Mouse (Mus musculus) forebrain, embryonic 12.5 days (tissue): ENCODE data around the gene Dram1. TPM values are rescaled to one million over a fixed set of nuclear protein-coding genes. Genes with fewer than 3 reads are reported as not detected.
A peak's percentile ranks its signal among the peaks of the same experiment; 100 is the strongest.

Experiments
- ATAC-seq: fragments of 200-750 bp; cut with Nextera tagmentation; 2 replicates; pipeline ENCODE4 v1.8.0; 2017; ENCODE audit warnings: moderate TSS enrichment; ENCODE audit not compliant: low FRiP score
- H3K27ac ChIP-seq: fragments of 300-500 bp; sonication (generic); 2 replicates; pipeline ENCODE4 v1.5.1; 2016; ENCODE audit warnings: mild to moderate bottlenecking
- H3K27me3 ChIP-seq: fragments of 300-500 bp; sonication (generic); 2 replicates; pipeline ENCODE4 v1.6.1; 2016; ENCODE audit warnings: mild to moderate bottlenecking
- H3K36me3 ChIP-seq: fragments of 300-500 bp; sonication (generic); replicated peaks from 2 replicates; pipeline ENCODE4 v1.6.1; 2016; ENCODE audit warnings: mild to moderate bottlenecking
- H3K4me1 ChIP-seq: fragments of 300-500 bp; sonication (generic); 2 replicates; pipeline ENCODE4 v1.6.1; 2016
- H3K4me2 ChIP-seq: fragments of 300-500 bp; sonication (generic); 2 replicates; pipeline ENCODE4 v1.6.1; 2016; ENCODE audit warnings: mild to moderate bottlenecking, moderate library complexity
- H3K4me3 ChIP-seq: fragments of 300-500 bp; sonication (generic); replicated peaks from 2 replicates; pipeline ENCODE4 v1.5.1; 2016; ENCODE audit warnings: mild to moderate bottlenecking
- H3K9ac ChIP-seq: fragments of 300-500 bp; sonication (generic); 2 replicates; pipeline ENCODE4 v1.6.1; 2016; ENCODE audit warnings: mild to moderate bottlenecking
- H3K9me3 ChIP-seq: fragments of 300-500 bp; sonication (generic); 2 replicates; pipeline ENCODE4 v1.6.1; 2016
- WGBS: fragments of 180-500 bp; shearing (Covaris S2); methylation state at CpG from one replicate; pipeline ENCODE4 v1.1.7; 2016; 5-methylcytosine and 5-hydroxymethylcytosine counted together
- polyA plus RNA-seq: library from polyadenylated mRNA; unstranded; fragments of >200 nt; fragmentation: Nextera tagmentation; extraction: Ambion mirVana; gene quantifications from 2 replicates; pipeline ENCODE4 v1.2.1, GENCODE M21; 2016

The Dram1 gene
- polyA plus RNA-seq, 1 experiment from 2014 or later: 0.50 TPM

GRCm38 (mm10) chr10:88362218-88362617 is 16.7 kb downstream of the Dram1 start:
- ATAC-seq: no peak

GRCm38 (mm10) chr10:88356983-88357559 is 21.8 kb downstream of the Dram1 start:
- Histone ChIP-seq H3K4me1 (peaks cover 9% of the 10 kb centered on the region; the same call in 1 of the 2 replicates), H3K4me3 (peak overlapping the region; percentile 60), H3K9ac (peak overlapping the region; percentile 54), H3K27ac (no peak overlapping the region), H3K4me2 (peak overlapping the region; percentile 81), H3K36me3 (no peaks in the 10 kb centered on the region), H3K27me3 (peaks cover 30% of the 10 kb centered on the region), H3K9me3 (no peaks in the 10 kb centered on the region)
- ATAC-seq: peak; percentile 73
- WGBS: 2% methylated on average over 45 of the region's 47 CpGs

More at GRCm38 (mm10) chr10:88362218-88362617, 16.7 kb downstream of the Dram1 start:
- Histone ChIP-seq H3K4me3 (no peak overlapping the region), H3K4me1 (0 out of 2 replicates have a peak, but pooled peaks cover 2% of the 10 kb centered on the region), H3K4me2 (no peak overlapping the region), H3K36me3 (no peaks in the 10 kb centered on the region), H3K27me3 (peaks cover 8% of the 10 kb centered on the region), H3K9ac (no peak overlapping the region), H3K9me3 (no peaks in the 10 kb centered on the region), H3K27ac (no peak overlapping the region)
- WGBS: 81% methylated on average over 1 of the region's 1 CpGs

- Histone ChIP-seq H3K4me3 (peak overlapping the region; percentile 60), H3K36me3 (no peaks in the 10 kb centered on the region), H3K9me3 (no peaks in the 10 kb centered on the region), H3K4me2 (peak overlapping the region; percentile 81), H3K4me1 (peaks cover 9% of the 10 kb centered on the region; the same call in 1 of the 2 replicates), H3K27ac (no peak overlapping the region), H3K9ac (peak overlapping the region; percentile 54), H3K27me3 (peaks cover 30% of the 10 kb centered on the region)
- no peak; the same call in 1 of the 2 replicates for ATAC-seq
- 10% methylated on average over 21 of the region's 21 CpGs for WGBS
These were observed 22.5 kb downstream of the Dram1 start for GRCm38 (mm10) chr10:88356114-88356982.

DNA sequence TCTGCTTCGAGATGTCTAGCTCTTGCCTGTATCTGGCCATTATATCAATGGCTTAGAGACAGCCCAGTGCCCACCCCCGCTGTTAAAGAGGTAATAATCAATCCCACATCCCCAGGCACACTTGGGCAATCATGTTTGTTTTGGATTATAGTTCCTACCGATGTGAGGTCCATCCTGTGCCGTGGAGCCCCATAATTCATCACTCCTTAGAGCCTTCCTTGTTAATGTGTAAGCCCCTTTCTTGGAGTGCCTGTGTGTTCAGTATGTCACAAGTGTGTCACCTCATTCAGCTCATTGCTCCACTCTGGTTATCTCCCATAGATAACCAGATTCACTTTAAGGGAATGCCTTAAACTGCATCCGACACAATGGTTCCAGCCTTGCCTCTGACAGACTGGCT is 24.3 kb downstream of the Dram1 start:
- no peak for ATAC-seq
- H3K36me3 ChIP-seq: no peaks in the 10 kb centered on the region
- no peak overlapping the region for H3K4me3 ChIP-seq
- H3K27me3 ChIP-seq: peaks cover 30% of the 10 kb centered on the region
- no peaks in the 10 kb centered on the region for H3K9me3 ChIP-seq
- no peak overlapping the region for H3K4me2 ChIP-seq
- no peak overlapping the region for H3K9ac ChIP-seq
- WGBS: 85% methylated on average over 5 of the region's 5 CpGs
- H3K4me1 ChIP-seq: peaks cover 9% of the 10 kb centered on the region; the same call in 1 of the 2 replicates
- no peak overlapping the region for H3K27ac ChIP-seq

DNA sequence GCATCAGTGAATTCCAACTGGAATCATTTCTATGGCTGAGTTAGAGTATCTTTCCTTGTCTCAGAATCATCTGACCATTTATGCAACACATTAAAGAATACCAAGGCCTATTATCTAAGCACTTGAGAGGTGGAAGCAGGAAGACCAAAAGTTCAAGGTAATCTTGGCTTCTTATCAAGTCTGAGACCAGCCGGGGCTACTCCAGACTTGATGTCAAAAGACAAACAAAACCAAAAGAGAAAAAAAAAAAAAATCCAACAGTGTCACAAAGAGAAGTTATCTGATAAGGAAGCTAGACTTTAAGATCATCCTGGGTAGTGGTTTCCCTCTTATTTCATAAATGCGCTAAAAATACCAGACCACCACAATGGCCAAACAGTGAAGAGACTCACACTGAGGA is 26.3 kb downstream of the Dram1 start:
- Histone ChIP-seq H3K27ac (no peak overlapping the region), H3K27me3 (peaks cover 26% of the 10 kb centered on the region), H3K4me3 (no peak overlapping the region), H3K4me1 (peaks cover 9% of the 10 kb centered on the region; the same call in 1 of the 2 replicates), H3K4me2 (no peak overlapping the region), H3K9me3 (no peaks in the 10 kb centered on the region), H3K9ac (no peak overlapping the region), H3K36me3 (no peaks in the 10 kb centered on the region)
- no peak for ATAC-seq
- WGBS: 95% methylated on average over 2 of the region's 2 CpGs

DNA sequence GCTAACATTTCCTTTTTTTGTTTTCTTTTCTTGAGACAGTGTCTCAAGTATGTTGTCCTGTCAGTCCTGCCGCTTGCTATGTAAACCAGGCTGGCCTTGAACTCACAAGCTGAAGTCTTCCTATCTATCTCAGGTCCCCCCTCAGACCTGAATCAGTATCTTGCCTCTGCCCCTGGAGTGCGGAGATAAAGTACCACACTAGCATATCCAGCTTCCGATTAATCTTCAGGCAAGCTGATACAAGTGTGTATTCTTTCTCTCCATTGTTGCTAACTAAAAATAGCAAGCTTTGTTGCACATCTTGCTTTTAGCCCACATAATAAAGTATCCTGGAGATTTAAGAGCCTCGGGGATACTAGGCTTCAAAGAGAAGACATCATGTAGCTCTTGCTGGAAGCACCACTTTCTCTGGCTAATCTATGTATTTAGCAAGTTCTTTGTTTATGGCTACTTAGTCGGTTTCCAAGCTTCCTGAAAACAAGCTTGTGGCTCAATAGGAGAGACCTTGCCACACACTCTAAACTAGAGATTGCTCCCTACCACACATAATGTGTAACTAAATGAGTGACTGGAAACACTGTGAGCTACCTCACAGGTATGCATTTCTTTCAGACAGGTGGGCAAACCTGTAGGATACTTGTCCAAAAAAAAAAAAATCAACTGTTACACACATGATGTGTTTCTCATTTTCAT is 27.3 kb downstream of the Dram1 start:
- no peak overlapping the region for H3K9ac ChIP-seq
- peaks cover 1% of the 10 kb centered on the region; the same call in 1 of the 2 replicates for H3K4me1 ChIP-seq
- H3K27ac ChIP-seq: no peak overlapping the region
- no peak overlapping the region for H3K4me2 ChIP-seq
- H3K9me3 ChIP-seq: no peaks in the 10 kb centered on the region
- no peak for ATAC-seq
- WGBS: 55% methylated on average over 5 of the region's 5 CpGs
- H3K27me3 ChIP-seq: peaks cover 16% of the 10 kb centered on the region
- no peaks in the 10 kb centered on the region for H3K36me3 ChIP-seq
- no peak overlapping the region for H3K4me3 ChIP-seq

DNA sequence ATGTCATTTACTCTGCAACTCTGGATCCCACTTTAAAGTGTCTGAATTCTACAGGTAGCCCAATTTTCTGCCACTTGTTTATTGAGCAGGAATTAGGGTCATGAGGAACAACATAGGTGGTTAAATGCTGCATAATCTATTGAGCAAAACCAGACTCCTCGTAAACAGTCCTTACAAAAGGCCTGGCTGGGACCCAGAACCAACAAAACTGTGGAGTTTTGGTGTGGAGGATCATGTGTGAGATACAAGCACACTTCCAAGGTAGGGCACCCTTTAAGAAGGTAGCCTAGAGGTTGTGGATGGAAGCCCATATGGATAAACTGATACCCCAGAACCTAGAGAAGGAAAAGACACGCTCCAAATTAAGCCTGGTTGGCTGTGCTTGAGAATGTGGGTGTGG is 28.2 kb downstream of the Dram1 start:
- no peak overlapping the region for H3K4me2 ChIP-seq
- WGBS: 60% methylated on average over 2 of the region's 2 CpGs
- no peak overlapping the region for H3K27ac ChIP-seq
- H3K36me3 ChIP-seq: no peaks in the 10 kb centered on the region
- no peaks in the 10 kb centered on the region for H3K4me1 ChIP-seq
- no peak overlapping the region for H3K4me3 ChIP-seq
- H3K27me3 ChIP-seq: peaks cover 7% of the 10 kb centered on the region
- no peak overlapping the region for H3K9ac ChIP-seq
- H3K9me3 ChIP-seq: no peaks in the 10 kb centered on the region
- no peak for ATAC-seq

DNA sequence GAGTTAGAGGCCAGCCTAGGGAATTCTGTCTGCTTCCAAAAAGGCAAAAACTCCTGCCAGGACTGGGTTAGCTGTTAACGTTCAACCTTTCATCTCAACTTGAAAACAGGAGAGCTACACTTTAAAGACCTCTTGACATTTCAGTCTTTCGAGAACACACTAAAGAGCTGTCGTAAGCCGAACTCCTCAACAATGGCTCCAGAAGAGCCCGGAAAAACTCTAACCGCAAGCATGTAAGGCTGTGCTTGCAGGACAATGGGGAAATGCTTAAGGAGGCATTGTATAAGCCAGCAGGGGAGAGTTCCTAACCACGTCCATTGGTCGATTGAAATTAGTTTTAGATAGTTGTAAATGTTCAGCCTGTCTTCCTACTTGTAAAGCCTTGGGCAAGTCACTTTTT is 29.1 kb downstream of the Dram1 start:
- WGBS: 4% methylated on average over 8 of the region's 8 CpGs

DNA sequence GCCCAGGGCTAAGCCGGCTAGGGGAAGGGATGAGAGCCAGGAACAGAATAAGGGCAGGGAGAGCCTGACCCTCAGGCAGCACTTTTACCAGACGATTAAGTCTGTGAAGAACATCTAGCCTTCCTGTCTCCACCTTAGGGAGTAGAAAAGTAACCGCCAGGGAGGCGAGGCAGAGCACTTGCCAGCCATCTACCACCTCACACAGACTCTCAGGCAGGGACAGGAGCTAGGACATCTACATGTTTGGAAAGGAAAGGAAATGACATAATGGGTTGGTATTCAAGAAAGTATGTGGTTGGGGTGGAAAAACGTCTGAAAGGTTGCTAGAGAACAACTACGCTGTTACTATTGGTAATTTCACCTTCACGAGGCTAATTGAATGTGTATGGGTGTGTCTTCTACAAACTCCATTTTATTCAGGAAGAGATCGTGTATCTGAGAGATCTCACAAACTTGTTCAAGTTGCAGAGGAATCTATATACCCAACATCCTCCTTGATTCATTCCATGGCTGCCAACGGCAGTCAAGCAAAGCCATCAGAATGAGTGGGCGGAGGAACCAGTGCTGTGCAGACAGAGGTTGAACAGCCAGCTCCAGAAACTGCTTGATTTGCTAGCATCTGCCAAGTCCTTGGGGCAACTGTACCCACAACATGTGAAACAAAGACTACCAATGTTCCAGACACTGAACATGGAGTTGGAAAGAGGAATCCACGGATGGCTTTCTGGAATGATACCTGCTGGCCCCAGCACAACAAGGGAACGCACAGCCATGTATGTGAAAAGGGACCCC is 32.2 kb downstream of the Dram1 start:
- no peak overlapping the region for H3K9ac ChIP-seq
- H3K4me3 ChIP-seq: no peak overlapping the region
- no peak for ATAC-seq
- no peaks in the 10 kb centered on the region for H3K4me1 ChIP-seq
- H3K36me3 ChIP-seq: no peaks in the 10 kb centered on the region
- WGBS: 80% methylated on average over 12 of the region's 12 CpGs
- H3K4me2 ChIP-seq: no peak overlapping the region
- H3K27ac ChIP-seq: no peak overlapping the region
- H3K9me3 ChIP-seq: no peaks in the 10 kb centered on the region
- no peaks in the 10 kb centered on the region for H3K27me3 ChIP-seq

More for the DNA sequence above, 29.1 kb downstream of the Dram1 start:
- H3K27ac ChIP-seq: no peak overlapping the region
- H3K9me3 ChIP-seq: no peaks in the 10 kb centered on the region
- H3K4me2 ChIP-seq: no peak overlapping the region
- H3K36me3 ChIP-seq: no peaks in the 10 kb centered on the region
- ATAC-seq: no peak
- no peaks in the 10 kb centered on the region for H3K4me1 ChIP-seq
- H3K4me3 ChIP-seq: no peak overlapping the region
- no peaks in the 10 kb centered on the region for H3K27me3 ChIP-seq
- H3K9ac ChIP-seq: no peak overlapping the region

- Histone ChIP-seq H3K27ac (no peak overlapping the region), H3K4me3 (no peak overlapping the region), H3K9me3 (no peaks in the 10 kb centered on the region), H3K4me2 (no peak overlapping the region), H3K36me3 (no peaks in the 10 kb centered on the region), H3K4me1 (no peaks in the 10 kb centered on the region), H3K27me3 (no peaks in the 10 kb centered on the region), H3K9ac (no peak overlapping the region)
- WGBS: 68% methylated on average over 11 of the region's 11 CpGs
- ATAC-seq: no peak
These were observed 32.9 kb downstream of the Dram1 start for GRCm38 (mm10) chr10:88345899-88346401.

DNA sequence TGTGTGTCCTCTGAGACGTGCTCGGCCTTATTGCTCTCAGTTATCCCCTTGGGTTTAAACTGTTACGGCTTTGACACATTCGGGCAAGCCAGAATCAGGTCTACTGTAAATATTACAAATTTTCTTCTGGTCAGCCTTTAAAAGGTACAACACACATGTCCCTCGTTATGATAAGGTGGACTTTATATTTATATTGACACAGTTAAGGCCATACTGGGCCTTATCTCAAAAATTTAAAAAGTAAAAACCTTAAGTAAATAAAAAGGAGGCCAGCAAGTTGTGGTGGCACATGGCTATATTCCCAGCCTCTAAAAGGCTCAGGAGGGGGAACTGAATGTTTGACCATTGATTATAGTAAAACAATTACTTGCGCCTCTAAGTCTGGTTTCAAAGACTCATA is 37.5 kb downstream of the Dram1 start:
- no peak overlapping the region for H3K4me3 ChIP-seq
- no peak overlapping the region for H3K9ac ChIP-seq
- WGBS: 93% methylated on average over 6 of the region's 6 CpGs
- H3K27ac ChIP-seq: no peak overlapping the region
- no peaks in the 10 kb centered on the region for H3K36me3 ChIP-seq
- H3K4me1 ChIP-seq: no peaks in the 10 kb centered on the region
- H3K4me2 ChIP-seq: no peak overlapping the region
- no peaks in the 10 kb centered on the region for H3K9me3 ChIP-seq
- no peak for ATAC-seq
- H3K27me3 ChIP-seq: no peaks in the 10 kb centered on the region
